Mouse (Mus musculus): ENCODE results near the gene Synj1.
A peak's percentile ranks its signal among the peaks of the same experiment; 100 is the strongest.

Synj1 gene

DNA sequence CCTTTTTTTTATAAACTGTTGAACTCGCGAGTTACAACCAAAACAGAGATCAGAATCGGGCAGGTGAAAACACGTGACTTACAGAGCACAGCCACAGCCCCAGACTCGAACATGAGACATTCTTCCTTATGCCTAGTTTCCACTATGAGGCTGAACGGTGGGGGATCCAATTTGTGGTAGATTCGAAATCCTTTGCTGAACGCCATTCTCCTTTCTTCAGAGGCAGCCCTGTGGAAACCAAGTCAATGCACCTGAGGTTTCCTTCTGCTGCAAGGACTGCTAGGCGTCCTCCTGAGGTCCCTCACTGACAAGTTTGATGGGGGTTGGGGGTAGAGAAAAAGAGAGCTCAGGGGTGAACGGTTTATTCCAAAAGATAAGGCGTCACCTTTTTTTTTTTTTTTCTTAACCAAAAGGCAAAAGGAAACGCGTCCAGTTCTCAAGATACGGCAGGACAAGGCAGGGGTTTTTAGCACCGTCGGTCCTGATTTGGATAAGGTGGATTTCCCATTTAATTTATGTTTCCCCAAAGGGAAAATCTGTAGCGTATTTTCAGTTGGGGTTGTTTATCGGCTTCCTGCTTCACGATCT is 1.1 kb downstream of the Synj1 start:
- no peak for DNase-seq

DNA sequence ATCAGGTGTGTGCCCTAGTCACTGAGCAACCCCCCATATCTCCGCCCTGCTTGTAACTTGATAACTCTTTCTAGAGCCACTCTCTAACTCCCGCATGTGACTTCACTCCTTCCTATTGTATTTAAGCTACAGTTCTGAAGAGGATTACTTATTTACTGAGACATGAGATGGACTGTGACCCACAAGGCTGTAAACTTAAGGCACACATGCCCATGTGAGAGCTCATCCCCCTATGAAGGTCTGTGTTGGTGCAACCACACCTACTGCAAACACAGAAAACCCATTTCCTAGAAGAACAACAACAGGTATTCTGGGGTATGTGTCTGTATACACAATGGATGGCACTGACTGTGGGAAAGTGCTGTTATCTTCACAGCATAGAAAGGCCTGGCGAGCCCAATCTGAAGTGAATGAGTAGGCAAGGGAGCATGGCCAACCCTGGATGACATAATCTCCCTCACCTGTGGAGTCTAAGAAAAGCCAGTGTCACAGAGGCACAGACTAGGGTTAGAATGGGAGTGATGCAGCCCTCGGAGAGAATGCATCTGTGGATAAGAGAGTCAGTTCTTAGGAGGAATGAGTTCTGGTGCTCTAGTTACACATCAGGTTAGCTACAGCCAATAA is 6.1 kb downstream of the Synj1 start:
- DNase-seq: no peak

DNA sequence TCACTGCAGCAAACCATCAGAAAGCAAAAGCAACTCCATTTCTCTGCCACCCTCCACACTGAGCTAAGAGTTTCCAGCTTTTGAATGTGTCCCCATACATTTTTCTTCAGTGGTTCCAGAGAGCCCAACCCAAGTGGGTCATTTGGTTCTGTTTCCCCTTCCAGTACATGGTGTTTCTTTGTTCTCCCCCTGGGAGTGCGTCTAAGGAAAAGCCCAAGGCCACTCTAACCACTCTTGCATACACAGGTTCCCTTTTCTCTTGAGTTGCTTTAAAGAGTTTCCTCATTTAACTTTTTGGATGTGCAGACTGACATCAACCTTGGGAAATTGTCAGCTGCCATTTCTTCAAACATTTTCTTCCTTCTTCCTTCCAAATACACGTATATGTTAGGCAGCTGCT is 10.0 kb downstream of the Synj1 start:
- DNase-seq: no peak

DNA sequence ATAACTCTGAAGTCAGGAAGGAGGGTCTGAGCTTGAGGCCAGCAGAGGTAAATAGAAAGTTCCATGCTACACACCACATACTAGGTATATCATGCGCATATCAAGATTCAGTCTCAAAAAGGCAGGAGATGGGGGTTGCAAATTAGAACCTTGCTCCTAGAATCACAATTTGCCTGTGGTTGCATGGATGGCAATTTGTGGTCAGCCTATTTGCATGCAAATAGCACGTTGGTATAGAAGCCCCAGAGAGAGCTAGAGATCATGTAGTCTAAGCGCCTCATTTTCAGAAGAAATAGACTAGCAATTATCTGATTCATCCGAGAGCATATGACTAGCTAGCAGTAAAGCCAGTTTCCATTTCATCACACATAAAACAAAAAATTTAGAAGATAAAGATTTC is 11.3 kb downstream of the Synj1 start:
- DNase-seq: no peak

DNA sequence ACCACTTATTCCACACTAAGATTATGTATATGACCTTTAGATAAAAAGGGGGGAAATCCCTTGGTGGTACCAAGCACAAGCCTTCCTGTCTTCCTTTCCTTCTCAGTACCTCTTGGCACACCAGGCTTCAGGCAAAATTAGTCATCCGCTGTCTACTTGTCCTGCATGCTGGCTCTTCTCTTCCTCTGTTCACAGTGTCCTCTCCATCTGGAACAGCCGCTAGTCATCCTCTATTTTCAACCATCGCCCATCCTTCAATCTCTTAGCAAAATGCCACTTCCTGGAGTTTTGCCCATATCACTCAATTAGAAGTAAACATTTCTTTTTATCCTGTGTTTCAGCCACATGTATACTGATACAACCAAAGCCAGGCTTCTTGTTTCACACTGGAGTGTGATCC is 13.3 kb downstream of the Synj1 start:
- no peak for DNase-seq

DNA sequence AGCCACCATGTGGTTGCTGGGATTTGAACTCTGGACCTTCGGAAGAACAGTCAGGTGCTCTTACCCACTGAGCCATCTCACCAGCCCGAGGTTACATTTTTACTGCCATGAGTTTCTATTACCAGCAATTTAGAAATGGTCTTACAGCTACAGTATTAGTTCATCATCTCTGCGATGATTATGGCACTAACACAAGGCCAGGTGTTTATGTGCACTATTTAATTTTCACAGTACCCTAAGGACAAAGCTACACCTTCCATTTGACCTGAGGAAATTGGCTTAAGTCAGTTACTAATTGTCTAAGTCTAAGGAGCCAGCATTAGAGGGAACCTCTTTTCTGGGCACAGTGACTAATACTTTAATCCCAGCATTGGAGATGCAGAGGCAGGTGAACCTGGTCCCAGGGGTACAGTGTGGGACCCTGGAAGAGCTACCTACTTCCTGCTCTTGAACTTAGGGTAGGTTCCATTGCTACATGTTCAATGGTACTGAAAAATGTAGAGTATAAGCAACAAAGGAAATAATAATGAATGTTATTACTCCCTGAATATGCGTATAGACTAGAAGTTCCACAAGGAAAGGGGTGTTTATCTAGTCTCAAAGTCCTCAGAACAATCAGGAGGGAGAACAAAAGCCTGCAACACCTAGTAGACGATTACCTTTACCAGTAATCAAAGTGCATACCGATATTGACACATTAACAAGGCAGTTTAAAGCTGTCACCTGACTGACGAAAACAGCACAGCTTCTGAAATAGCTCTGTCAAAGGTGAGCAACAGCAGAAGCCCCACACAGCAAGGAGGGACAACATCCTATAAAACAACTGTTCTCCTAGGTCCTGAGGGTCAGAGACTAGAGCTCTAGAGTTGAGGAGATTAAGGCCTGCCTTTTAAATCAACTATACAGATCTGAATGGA is 14.5 kb downstream of the Synj1 start:
- no peak for DNase-seq

DNA sequence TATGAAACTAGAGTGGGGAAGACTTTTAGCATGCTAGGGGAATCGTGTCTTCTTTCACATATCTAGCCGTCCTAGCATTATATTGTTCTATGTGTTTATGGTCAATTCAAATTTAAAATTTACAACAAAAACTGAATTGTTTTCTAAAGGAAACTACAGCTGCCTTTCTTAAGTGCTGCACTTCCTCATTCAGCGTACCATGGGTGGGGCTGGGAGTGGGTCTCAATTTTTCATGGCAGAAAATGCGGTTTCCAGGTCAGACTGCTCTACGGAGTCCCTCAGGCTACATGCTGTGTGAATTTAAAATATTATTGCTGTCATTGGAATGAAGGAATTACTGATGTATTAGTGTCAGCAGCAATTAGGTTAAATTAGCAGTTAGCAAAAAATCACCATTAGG is 15.6 kb downstream of the Synj1 start:
- no peak for DNase-seq

DNA sequence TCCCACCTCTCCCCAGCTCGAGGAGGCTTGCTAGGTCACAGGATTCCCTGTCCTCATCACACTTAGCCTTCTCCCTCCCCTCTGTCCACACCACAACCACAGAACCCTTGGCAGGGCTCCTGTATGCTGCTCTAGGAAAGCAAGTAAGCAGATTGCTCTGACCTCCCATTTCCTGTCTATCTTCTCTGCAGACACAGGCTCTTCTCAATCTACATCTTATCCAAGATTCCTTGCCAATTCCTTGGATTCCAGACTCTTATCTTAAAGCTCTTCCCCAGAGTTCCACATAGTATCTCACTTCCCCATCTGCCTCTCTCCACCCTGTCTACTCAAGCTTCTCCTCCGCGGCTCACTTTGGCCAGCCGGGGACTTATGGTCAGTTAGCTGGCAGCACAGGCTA is 16.1 kb downstream of the Synj1 start:
- DNase-seq: peak; percentile 53

DNA sequence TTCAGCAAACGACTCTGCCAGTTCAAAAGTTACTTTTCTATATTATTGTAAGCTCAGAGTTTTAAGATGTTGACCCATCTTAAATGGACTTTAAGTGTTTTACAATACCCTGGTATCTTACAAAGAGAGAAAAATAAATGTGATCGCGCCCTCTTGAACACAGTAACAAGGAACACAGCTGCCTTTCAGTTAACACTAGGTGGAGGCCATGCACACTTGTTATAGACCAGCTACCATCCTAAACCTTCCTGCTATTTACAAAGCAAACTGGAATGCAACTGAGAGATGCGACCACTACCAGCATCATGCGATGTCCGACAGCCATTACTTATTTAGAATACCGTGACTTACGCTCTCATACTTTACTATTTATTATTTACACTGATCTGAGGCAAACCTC is 21.9 kb downstream of the Synj1 start:
- no peak for DNase-seq

DNA sequence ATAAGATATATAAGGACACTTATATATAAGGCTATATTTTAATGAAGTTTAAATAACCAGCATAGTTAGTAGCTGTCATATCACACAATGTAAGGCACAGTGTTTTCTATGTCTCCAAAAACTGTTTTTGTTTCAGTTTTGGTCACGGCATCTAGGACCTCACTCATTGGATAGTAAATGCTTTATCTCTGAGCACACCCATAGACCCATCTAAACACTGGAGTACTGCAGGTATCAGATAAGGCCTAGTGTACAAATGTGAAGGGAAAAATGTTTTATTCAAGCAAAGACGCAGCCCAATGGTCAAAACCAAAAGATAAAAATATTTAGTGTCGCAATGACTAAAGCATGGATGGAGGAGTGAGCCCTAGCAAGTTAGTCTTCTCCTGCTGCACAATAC is 22.4 kb downstream of the Synj1 start:
- DNase-seq: no peak

DNA sequence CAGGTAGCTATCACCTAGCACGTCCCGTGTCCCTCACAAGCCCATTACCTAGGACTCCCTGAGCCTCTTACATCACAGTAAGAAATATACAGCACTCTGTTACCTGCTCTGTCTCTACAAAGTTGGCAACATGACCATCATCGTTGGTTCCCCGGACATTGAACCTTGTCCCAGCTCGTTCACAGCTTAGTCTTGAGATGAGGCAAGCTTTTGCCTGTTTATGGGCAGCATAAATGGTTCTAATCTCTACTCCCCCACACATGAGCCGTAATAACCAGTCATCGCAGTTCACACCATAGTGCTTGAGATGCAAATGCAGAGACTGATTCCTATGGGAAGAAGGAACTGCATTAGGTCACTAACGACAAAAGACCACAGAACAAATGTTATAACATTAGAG is 23.1 kb downstream of the Synj1 start:
- DNase-seq: no peak

DNA sequence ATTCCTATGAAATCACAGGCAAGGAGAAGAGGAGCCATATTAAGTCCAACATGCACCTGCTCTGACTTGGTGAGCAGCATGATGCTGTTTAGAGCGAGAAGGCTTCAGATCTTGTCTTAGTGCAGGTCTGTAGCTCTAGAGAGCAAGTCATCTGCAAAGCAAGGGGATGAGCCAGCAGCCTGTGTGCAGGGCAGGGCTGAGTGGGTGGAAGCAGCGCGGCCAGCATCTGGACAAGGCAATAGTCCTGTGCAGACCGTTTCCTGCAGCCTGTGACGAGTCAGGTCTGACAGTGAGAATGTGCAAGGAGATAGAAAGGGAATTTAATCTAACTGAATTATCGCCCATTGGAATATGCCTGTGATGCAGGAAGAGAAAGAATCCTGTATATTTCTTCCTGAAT is 40.1 kb downstream of the Synj1 start:
- DNase-seq: no peak

DNA sequence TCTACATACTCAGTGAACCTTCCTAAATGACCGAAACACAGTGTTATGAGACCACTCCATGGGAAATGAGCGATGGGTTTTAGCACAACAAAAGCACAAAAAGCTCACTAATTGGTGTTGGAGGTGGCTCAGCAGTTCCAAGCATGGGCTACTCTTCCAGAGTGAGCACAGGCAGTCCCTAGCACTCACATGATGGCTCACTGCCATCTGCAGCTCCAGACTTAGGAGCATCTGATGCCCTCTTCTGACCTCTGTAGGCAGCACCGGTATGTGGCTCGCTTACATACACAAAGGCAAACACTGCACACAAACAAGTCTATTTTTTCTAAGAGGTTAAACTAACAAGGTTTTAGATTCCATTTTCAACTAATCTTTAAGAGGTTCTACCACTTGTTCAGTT is 44.9 kb downstream of the Synj1 start:
- no peak for DNase-seq

DNA sequence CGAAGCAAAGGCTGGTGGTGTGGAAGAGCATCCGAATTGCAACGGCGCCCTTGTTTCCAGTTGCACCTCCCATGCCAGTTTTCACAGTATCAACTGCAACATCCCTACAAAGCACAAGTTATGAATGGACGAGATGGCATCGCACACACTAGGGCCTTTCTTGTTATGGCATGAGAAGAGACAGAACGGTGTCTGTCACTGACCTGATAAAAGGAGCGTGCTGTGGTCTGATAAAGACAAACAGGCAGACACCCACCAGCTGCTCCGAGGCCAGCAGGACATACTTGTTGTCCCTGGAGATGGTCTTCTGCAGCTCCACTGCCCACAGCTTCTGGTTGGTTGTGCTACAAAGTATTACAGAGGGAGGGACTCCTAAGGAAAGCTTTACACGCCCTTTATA is 46.8 kb downstream of the Synj1 start:
- no peak for DNase-seq

DNA sequence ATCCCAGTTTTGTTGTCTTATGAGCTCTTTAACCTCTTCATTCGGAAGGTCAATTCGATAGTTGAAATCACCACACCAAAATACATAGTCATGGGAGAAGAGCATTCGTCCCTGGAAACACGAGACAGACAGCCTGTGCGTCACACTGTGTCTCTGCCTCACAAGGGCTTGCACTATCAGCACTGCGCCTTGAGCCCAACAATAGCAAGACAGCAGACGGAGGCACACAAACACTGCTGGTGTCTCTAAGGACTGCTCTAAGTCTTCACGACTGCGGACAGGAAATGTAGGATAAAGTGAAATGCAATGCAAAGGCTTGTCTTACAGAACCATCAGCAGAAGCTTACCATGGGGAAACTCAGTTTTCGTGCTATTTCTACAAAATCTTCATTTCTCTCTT is 47.2 kb downstream of the Synj1 start:
- DNase-seq: no peak

DNA sequence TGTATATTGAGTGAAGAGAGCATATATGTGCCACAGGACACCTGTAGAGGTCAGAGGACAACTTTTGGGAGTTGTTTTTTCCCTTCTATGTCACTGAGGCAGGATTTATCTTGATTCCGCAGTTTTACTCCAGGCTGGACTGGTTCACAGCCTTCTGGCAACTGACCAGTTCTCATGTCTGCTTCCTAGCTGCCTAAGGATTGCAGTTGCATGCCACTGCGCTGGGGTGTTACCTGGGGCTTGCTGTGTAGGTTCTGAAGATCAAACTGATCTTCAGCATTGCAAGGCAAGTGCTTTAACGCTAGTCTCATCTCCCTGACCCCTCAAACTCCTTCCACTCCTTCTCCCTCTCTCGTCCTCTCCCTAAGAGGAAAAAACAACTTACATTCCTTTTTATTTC is 47.9 kb downstream of the Synj1 start:
- no peak for DNase-seq

DNA sequence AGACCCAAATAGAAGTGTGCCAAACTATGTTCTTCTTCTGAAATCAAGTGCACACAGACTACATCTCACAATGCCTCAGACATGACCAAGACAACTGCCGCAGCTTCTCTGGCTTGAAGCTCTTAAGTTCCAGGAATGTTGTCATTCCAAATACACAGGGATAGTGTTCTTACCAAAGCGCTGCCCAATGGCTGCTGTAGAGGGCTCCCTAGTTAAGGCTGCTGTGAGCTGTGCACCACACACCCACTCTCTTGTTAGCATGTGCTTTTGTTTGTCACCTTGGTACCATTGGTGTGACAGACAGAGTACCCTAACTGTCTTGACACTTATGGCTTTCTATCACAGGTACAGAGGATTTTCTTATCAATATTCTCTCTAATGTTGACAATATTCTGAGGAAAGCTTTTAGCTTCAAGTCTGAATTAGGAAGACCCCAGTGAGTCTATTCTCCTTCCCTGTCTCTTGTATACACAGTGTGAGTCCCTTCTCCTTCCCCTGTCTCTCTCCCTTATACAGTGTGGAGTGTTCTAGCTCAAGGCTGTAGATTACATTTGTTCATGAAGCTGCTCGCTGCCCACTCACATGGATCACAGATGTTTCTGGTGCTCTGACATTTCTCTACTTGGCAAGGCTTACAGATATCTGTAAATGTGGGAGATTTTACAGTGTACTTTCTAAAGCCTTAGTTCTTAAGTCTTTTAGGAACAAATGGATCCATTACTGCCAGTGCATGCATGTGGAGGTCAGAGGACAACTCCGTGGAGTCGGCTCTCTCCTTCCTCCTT is 52.6 kb downstream of the Synj1 start:
- DNase-seq: no peak

DNA sequence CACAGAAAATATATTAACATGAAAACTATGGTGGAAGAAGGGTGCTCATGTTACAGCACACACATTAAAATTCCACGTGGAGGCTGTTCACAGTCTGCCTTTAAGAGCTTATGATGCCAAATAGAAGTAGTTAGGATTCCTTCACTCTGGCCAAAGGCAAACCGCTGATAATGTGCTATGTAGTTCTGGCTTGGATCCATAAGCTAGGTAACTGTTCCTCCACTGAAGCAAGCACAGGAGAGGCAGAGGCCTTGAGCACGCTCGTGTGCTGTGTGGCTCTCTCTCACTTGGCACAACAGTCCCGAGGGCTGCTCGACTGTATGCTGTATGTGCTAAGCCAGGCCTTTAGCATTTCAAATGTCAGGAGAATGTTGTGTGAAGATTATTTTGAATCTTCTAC is 55.6 kb downstream of the Synj1 start:
- no peak for DNase-seq

DNA sequence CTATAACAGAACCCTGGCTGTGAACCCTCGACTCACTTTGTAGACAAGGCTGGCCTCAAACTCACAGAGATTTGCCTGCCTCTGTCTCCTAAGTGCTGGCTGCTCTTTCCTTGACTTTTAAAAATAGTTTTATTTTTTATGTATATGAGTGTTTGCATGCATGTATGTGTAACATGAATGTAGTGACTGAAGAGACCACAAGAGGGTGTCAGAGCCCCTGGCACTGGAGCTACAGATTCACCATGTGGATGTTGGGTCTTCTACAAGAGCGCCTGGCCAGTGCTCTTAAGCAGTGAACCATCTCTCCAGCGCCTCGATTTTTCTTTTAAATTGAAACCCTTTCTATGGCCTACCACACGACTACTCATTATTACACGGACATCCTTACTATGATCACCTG is 57.3 kb downstream of the Synj1 start:
- no peak for DNase-seq

DNA sequence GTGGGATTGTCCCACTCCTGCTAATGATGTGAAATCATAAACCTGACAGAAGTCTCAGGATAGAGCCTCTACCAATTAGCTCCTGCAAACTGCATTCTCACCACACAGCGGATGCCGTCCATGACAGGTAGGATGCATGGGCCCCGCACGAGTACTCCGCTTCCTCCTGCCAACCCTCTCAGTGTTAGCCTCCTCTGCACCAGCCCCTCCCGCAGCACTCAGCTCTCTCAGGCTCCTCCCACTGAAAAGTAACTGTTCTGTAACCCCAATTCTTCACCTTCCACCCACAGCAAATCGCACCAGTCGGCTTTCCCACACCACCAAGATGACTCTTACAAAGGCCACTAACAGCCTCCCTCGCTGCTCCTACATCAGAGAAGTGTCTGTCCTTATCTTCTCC is 58.0 kb downstream of the Synj1 start:
- no peak for DNase-seq

DNA sequence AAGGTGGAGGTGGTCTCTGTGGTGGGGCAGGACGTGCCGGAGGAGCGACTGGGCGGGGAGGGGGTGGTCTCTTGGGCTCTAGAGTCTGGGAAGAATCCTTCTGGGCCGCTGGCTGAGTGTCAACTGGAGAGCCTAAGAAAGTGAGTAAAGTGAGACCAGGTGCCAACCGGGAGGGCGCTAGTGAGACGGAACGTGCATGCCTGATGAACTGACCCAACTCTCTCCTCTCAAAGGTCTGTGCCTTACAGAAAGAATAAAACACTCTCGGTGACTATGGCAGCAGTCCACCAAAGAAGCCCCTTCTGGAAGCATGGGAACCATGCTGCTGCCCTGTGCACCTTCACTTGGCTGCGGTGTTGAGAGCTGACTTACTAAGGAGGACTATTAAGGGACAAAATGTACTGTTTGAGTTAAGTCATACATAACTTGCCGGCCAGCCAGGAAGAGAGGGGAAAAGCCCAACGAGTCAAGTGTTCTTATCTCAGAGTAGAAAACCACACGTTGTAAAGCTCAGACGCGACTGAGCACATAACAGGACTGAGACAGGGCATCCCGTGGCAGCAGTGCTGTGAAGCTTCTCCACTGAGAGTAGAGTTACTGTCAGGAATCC is 60.6 kb downstream of the Synj1 start:
- peak; percentile 38 for DNase-seq

DNA sequence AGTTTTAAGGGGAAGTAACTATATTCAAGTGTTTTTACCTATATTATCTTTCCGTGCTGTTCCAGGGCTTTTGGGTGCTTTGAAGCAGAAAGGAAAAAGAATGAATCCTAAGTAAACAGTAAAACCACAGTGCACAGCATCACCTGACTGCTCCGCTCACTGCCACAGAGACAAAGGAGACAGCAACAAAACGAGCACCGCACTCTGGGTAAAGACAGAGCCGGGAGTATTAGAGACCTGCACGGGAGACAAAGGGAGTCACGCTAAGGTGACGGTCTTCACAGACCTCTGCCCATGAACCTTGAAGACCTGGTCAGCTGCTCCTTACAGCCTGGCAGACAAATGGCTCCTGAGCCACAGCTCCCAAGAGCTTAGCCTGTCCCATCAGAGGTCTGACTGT is 64.1 kb downstream of the Synj1 start:
- no peak for DNase-seq

DNA sequence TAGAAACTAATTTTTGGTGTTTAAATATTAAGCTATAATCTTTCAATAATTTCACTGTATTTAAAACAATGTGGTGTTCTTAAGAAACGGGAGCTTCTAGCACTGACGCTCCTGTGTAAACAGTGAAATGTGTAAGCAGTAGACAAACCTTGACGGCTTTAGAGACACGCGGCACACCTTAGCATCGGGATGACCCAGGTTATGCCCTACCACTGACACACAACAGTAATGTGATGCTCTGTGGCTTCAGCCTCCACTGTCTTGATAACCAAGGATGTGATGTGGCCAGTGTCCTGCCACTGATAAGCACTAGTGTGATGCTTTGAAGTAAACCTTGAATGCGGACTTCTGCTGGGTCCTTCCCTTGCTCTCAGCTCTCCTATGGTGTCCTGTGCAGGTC is 69.9 kb downstream of the Synj1 start:
- DNase-seq: no peak

All from lung, postnatal 10 days (tissue).